Mouse (Mus musculus): ENCODE measurements at regions not wholly inside any gene's neighbourhood (a gene's known extent, or its start where the extent isn't known, plus 50 kb on each side); places are given as distances from the start of the nearest gene placed in this dataset.

- DNase-seq = no peak
Measured at GRCm38 (mm10) chr15:86566111-86566510, 351.9 kb downstream of the Tbc1d22a start.

GRCm38 (mm10) chr15:86574311-86574710, 360.1 kb downstream of the Tbc1d22a start:
- no peak for DNase-seq

- no peak for DNase-seq
Measured at GRCm38 (mm10) chr15:86576666-86577065, 362.4 kb downstream of the Tbc1d22a start.

- no peak for DNase-seq
Measured at GRCm38 (mm10) chr15:86578689-86579088, 364.4 kb downstream of the Tbc1d22a start.

- peak; percentile 53 for DNase-seq
Measured at GRCm38 (mm10) chr15:86582240-86583090, 368.2 kb downstream of the Tbc1d22a start.

- no peak for DNase-seq
Measured at GRCm38 (mm10) chr15:86585716-86586115, 371.5 kb downstream of the Tbc1d22a start.

- DNase-seq = no peak
Measured at GRCm38 (mm10) chr15:86587209-86587608, 372.9 kb downstream of the Tbc1d22a start.

GRCm38 (mm10) chr15:86590033-86590432, 375.8 kb downstream of the Tbc1d22a start:
- no peak for DNase-seq

- DNase-seq = no peak
Measured at GRCm38 (mm10) chr15:86590896-86591295, 376.6 kb downstream of the Tbc1d22a start.

- peak; percentile 52 for DNase-seq
Measured at GRCm38 (mm10) chr15:86593404-86593803, 379.1 kb downstream of the Tbc1d22a start.

- no peak for DNase-seq
Measured at GRCm38 (mm10) chr15:86606411-86606810, 392.2 kb downstream of the Tbc1d22a start.

- no peak for DNase-seq
Measured at GRCm38 (mm10) chr15:86609692-86610091, 395.4 kb downstream of the Tbc1d22a start.

- no peak for DNase-seq
Measured at GRCm38 (mm10) chr15:86631376-86631775, 417.1 kb downstream of the Tbc1d22a start.

GRCm38 (mm10) chr15:86645244-86645643, 431.0 kb downstream of the Tbc1d22a start:
- no peak for DNase-seq

GRCm38 (mm10) chr15:86648131-86648530, 433.9 kb downstream of the Tbc1d22a start:
- no peak for DNase-seq

GRCm38 (mm10) chr15:86673096-86673520, 458.8 kb downstream of the Tbc1d22a start:
- DNase-seq = peak; percentile 22

GRCm38 (mm10) chr15:86677016-86677415, 462.8 kb downstream of the Tbc1d22a start:
- DNase-seq = no peak

GRCm38 (mm10) chr15:86683081-86683480, 468.8 kb downstream of the Tbc1d22a start:
- DNase-seq = no peak

GRCm38 (mm10) chr15:86689694-86690093, 475.4 kb downstream of the Tbc1d22a start:
- DNase-seq = no peak

- peak; percentile 6 for DNase-seq
Measured at GRCm38 (mm10) chr15:86696806-86697205, 482.5 kb downstream of the Tbc1d22a start.

GRCm38 (mm10) chr15:86710429-86710828, 496.2 kb downstream of the Tbc1d22a start:
- no peak for DNase-seq

GRCm38 (mm10) chr15:86718376-86718775, 504.1 kb downstream of the Tbc1d22a start:
- no peak for DNase-seq

- no peak for DNase-seq
Measured at GRCm38 (mm10) chr15:86719088-86719487, 504.8 kb downstream of the Tbc1d22a start.

GRCm38 (mm10) chr15:86721131-86721530, 506.9 kb downstream of the Tbc1d22a start:
- no peak for DNase-seq

GRCm38 (mm10) chr15:86737945-86738344, 523.7 kb downstream of the Tbc1d22a start:
- no peak for DNase-seq

Measured in cerebellum, adult 9-10 months (tissue).